Mouse (Mus musculus): ENCODE measurements around the gene Mrc1. TPM values are rescaled to one million over a fixed set of nuclear protein-coding genes. Genes with fewer than 3 reads are reported as not detected.

Mrc1 gene
- polyA plus RNA-seq, 1 experiment, result 0.43 TPM

GRCm38 (mm10) chr2:14244157-14244556, 15.0 kb downstream of the Mrc1 start:
- H3K4me1 ChIP-seq (ENCODE audit: control insufficient read depth, insufficient read depth, low read length), result no peaks in the 10 kb centered on the region
- 88% methylated on average over 5 of the region's 5 CpGs for WGBS
- no peak for DNase-seq
- H3K4me3 ChIP-seq (replicated peaks; ENCODE audit: insufficient read depth, low read depth, low read length), result no peak overlapping the region
- no peaks in the 10 kb centered on the region for H3K27me3 ChIP-seq (ENCODE audit: control insufficient read depth, insufficient read depth, low read length)
- no peak overlapping the region for H3K27ac ChIP-seq (ENCODE audit: insufficient read depth, low read length)
- TF ChIP-seq CTCF (IDR thresholded peaks at IDR 0.05; ENCODE audit: borderline replicate concordance, insufficient read depth, low read depth, low read length), result no peak

- 93% methylated on average over 2 of the region's 2 CpGs for WGBS
These were observed 15.5 kb downstream of the Mrc1 start for GRCm38 (mm10) chr2:14244668-14245067.

GRCm38 (mm10) chr2:14249839-14250564, 20.8 kb downstream of the Mrc1 start:
- no peak for TF ChIP-seq CTCF (IDR thresholded peaks at IDR 0.05; ENCODE audit: borderline replicate concordance, insufficient read depth, low read depth, low read length)
- no peak for TF ChIP-seq POLR2A (IDR thresholded peaks at IDR 0.05; ENCODE audit: borderline replicate concordance, insufficient read depth, low read length)
- H3K4me1 ChIP-seq (ENCODE audit: control insufficient read depth, insufficient read depth, low read length), result no peaks in the 10 kb centered on the region
- WGBS, result 74% methylated on average over 3 of the region's 3 CpGs
- no peaks in the 10 kb centered on the region for H3K27me3 ChIP-seq (ENCODE audit: control insufficient read depth, insufficient read depth, low read length)
- H3K4me3 ChIP-seq (replicated peaks; ENCODE audit: insufficient read depth, low read depth, low read length), result no peak overlapping the region
- H3K27ac ChIP-seq (ENCODE audit: insufficient read depth, low read length), result no peak overlapping the region
- no peak for DNase-seq

More at GRCm38 (mm10) chr2:14244668-14245067, 15.5 kb downstream of the Mrc1 start:
- no peak overlapping the region for H3K4me3 ChIP-seq (replicated peaks; ENCODE audit: insufficient read depth, low read depth, low read length)
- TF ChIP-seq CTCF (IDR thresholded peaks at IDR 0.05; ENCODE audit: borderline replicate concordance, insufficient read depth, low read depth, low read length) (no peak), POLR2A (IDR thresholded peaks at IDR 0.05; ENCODE audit: borderline replicate concordance, insufficient read depth, low read length) (no peak)
- no peak for DNase-seq
- no peaks in the 10 kb centered on the region for H3K4me1 ChIP-seq (ENCODE audit: control insufficient read depth, insufficient read depth, low read length)
- no peaks in the 10 kb centered on the region for H3K27me3 ChIP-seq (ENCODE audit: control insufficient read depth, insufficient read depth, low read length)
- no peak overlapping the region for H3K27ac ChIP-seq (ENCODE audit: insufficient read depth, low read length)

- H3K27me3 ChIP-seq (ENCODE audit: control insufficient read depth, insufficient read depth, low read length), result no peaks in the 10 kb centered on the region
- no peak overlapping the region for H3K4me3 ChIP-seq (replicated peaks; ENCODE audit: insufficient read depth, low read depth, low read length)
- TF ChIP-seq CTCF (IDR thresholded peaks at IDR 0.05; ENCODE audit: borderline replicate concordance, insufficient read depth, low read depth, low read length) (no peak), POLR2A (IDR thresholded peaks at IDR 0.05; ENCODE audit: borderline replicate concordance, insufficient read depth, low read length) (no peak)
- DNase-seq, result no peak
- H3K4me1 ChIP-seq (ENCODE audit: control insufficient read depth, insufficient read depth, low read length), result no peaks in the 10 kb centered on the region
- 51% methylated on average over 3 of the region's 3 CpGs for WGBS
- H3K27ac ChIP-seq (ENCODE audit: insufficient read depth, low read length), result no peak overlapping the region
These were observed 22.7 kb downstream of the Mrc1 start for GRCm38 (mm10) chr2:14251938-14252337.

- no peaks in the 10 kb centered on the region for H3K27me3 ChIP-seq (ENCODE audit: control insufficient read depth, insufficient read depth, low read length)
These were observed 29.2 kb downstream of the Mrc1 start for GRCm38 (mm10) chr2:14258345-14258850.

GRCm38 (mm10) chr2:14262090-14262489, 32.9 kb downstream of the Mrc1 start:
- H3K4me1 ChIP-seq (ENCODE audit: control insufficient read depth, insufficient read depth, low read length), result no peaks in the 10 kb centered on the region
- no peak overlapping the region for H3K27ac ChIP-seq (ENCODE audit: insufficient read depth, low read length)
- 88% methylated on average over 1 of the region's 1 CpGs for WGBS
- TF ChIP-seq POLR2A (IDR thresholded peaks at IDR 0.05; ENCODE audit: borderline replicate concordance, insufficient read depth, low read length), result no peak
- no peak for TF ChIP-seq CTCF (IDR thresholded peaks at IDR 0.05; ENCODE audit: borderline replicate concordance, insufficient read depth, low read depth, low read length)
- H3K4me3 ChIP-seq (replicated peaks; ENCODE audit: insufficient read depth, low read depth, low read length), result no peak overlapping the region
- no peaks in the 10 kb centered on the region for H3K27me3 ChIP-seq (ENCODE audit: control insufficient read depth, insufficient read depth, low read length)
- DNase-seq, result no peak

More at GRCm38 (mm10) chr2:14258345-14258850, 29.2 kb downstream of the Mrc1 start:
- H3K27ac ChIP-seq (ENCODE audit: insufficient read depth, low read length), result no peak overlapping the region
- no peak for DNase-seq
- no peaks in the 10 kb centered on the region for H3K4me1 ChIP-seq (ENCODE audit: control insufficient read depth, insufficient read depth, low read length)
- H3K4me3 ChIP-seq (replicated peaks; ENCODE audit: insufficient read depth, low read depth, low read length), result no peak overlapping the region
- TF ChIP-seq POLR2A (IDR thresholded peaks at IDR 0.05; ENCODE audit: borderline replicate concordance, insufficient read depth, low read length), result no peak
- TF ChIP-seq CTCF (IDR thresholded peaks at IDR 0.05; ENCODE audit: borderline replicate concordance, insufficient read depth, low read depth, low read length), result no peak

- no peak for TF ChIP-seq POLR2A (IDR thresholded peaks at IDR 0.05; ENCODE audit: borderline replicate concordance, insufficient read depth, low read length)
- TF ChIP-seq CTCF (IDR thresholded peaks at IDR 0.05; ENCODE audit: borderline replicate concordance, insufficient read depth, low read depth, low read length), result no peak
- 9% methylated on average over 1 of the region's 1 CpGs for WGBS
- Histone ChIP-seq H3K27me3 (ENCODE audit: control insufficient read depth, insufficient read depth, low read length) (no peaks in the 10 kb centered on the region), H3K4me1 (ENCODE audit: control insufficient read depth, insufficient read depth, low read length) (no peaks in the 10 kb centered on the region), H3K4me3 (replicated peaks; ENCODE audit: insufficient read depth, low read depth, low read length) (no peak overlapping the region), H3K27ac (ENCODE audit: insufficient read depth, low read length) (no peak overlapping the region)
- DNase-seq, result no peak
These were observed 40.0 kb downstream of the Mrc1 start for GRCm38 (mm10) chr2:14269160-14269559.

GRCm38 (mm10) chr2:14272088-14272487, 42.9 kb downstream of the Mrc1 start:
- WGBS, result 93% methylated on average over 1 of the region's 1 CpGs
- Histone ChIP-seq H3K27ac (ENCODE audit: insufficient read depth, low read length) (no peak overlapping the region), H3K27me3 (ENCODE audit: control insufficient read depth, insufficient read depth, low read length) (no peaks in the 10 kb centered on the region), H3K4me3 (replicated peaks; ENCODE audit: insufficient read depth, low read depth, low read length) (no peak overlapping the region), H3K4me1 (ENCODE audit: control insufficient read depth, insufficient read depth, low read length) (no peaks in the 10 kb centered on the region)
- TF ChIP-seq POLR2A (IDR thresholded peaks at IDR 0.05; ENCODE audit: borderline replicate concordance, insufficient read depth, low read length) (no peak), CTCF (IDR thresholded peaks at IDR 0.05; ENCODE audit: borderline replicate concordance, insufficient read depth, low read depth, low read length) (no peak)
- no peak for DNase-seq

All from cerebellum, adult 2 months (tissue).